Mouse (Mus musculus) frontal cortex, postnatal 36 days (tissue): ENCODE data around the gene Slc43a3.
"Not testable (repeated sequence)": the region's sequence is repeated elsewhere in the genome, so short reads cannot be mapped to it uniquely, and the experiment has no call there.

Experiments
- DNase-seq, 2 experiments: peaks; one replicate each; pipeline ENCODE4 v3.0.0; 2022; ENCODE audit warnings: low spot score in 2 of 2

The Slc43a3 gene

DNA sequence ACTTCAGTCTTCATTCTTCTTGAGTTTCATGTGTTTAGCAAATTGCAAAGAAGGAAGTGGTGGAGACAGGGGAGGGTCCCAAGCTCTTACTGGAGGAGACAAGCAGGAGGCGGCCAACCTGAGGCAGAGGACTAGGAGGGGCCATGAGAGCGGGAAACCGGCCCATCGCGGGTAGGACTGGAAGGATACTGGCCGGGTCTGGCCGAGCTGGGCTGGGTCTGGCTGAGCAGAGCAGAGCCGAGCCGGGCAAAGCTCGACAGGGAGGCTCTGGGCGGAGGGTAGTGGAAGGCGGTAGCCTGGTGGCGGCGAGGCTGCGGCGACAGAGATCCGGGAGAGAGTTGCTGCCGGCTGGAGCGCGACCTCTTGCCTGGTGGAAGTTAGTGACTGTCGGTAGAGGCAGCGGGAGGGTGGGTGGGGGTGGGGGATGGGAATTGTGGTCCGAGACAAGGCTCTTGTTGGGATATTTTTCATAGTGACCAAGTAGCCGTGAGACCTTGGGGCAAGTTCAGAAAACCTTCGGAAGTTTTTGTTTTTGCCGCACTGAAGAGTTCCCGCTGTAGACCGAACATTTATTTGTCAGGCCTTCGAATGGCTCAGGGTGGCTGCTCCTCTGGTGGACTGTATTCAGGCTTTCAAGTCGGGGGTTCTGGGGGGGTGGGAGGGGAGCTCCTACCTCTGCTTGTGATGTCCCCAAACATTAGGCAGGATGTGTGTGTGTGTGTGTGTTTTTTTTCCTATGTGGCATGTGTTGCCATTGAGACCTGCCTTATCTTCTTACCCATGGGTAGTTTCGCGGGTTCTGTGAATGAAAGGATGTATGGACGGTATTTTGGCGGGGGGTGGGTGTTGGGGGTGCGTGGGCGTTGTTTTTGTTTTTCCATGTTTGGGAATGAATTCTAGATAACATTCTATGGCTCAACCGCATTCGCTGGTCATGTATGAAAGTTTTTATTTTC is at the start of gene Slc43a3:
Gene Slc43a3, plus strand, starts transcription at position 106 of the 956 bp plus-strand sequence.
- no peak for DNase-seq

DNA sequence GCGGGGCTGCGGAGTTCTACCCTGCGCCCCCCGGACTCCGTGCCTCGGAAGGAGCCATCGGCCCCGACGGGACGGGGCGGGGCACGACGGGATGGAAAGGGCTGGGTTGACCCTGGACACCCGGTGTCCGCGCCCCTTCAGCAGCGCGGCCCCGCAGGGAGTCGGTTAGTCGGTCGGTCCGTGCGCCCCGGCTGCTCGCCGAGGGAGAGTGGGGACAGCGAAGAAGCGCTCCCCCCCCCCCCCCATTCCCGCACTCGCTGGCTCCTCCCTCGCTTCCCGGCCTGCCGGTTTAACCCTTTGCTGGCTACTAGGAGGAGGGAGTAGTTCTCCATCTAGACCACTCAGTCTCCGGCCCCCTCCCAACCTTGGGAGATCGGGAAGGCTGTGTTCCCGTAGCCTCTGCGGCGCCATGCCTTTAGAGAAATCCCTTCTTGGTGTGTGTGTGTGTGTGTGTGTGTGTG is 49.5 kb upstream of the Slc43a3 start:
- DNase-seq: peak in 1 of 2 experiments; percentile 47

DNA sequence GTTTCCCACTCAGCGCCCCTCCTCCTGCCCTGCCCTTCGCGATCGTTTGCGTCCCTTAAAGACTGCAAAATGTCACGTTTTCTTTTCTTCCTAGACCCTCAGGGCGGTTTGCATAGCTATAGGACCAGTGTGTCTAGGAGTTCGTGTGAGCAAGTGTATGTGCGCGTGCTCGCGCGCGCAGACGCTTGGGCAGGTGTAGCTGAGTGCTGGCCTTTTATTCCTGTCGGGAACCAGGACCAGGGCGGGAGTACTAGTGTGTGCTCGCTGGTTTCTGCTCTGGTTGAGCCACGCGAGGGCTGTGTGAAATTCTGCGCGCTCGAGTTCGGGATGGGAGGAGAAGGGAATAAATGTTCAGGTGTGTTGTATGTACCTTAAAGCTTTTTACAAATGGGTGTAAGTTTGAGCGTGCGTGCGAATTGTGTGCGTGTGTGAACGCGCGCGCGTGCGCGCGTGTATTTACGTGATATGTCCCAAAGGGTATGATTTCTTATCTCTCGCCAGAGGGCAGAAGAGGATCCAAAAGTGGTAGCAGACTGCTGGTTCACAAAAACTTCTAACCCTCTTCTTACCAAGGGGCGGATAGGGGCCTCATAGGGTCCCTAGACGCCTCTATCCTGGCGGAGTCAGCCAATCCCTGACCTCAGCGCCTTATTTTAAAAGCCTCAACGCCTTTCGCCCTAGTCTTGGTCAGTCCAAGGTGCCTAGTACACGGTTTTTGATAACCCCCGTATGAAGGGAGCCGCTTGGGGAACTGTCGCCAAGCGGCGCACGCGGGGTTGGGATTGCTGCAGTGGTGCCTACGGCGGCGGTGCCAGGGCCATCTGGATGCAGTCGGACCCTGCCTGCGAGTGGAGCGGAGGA is 48.7 kb upstream of the Slc43a3 start:
- DNase-seq: peak in 1 of 2 experiments; percentile 72

DNA sequence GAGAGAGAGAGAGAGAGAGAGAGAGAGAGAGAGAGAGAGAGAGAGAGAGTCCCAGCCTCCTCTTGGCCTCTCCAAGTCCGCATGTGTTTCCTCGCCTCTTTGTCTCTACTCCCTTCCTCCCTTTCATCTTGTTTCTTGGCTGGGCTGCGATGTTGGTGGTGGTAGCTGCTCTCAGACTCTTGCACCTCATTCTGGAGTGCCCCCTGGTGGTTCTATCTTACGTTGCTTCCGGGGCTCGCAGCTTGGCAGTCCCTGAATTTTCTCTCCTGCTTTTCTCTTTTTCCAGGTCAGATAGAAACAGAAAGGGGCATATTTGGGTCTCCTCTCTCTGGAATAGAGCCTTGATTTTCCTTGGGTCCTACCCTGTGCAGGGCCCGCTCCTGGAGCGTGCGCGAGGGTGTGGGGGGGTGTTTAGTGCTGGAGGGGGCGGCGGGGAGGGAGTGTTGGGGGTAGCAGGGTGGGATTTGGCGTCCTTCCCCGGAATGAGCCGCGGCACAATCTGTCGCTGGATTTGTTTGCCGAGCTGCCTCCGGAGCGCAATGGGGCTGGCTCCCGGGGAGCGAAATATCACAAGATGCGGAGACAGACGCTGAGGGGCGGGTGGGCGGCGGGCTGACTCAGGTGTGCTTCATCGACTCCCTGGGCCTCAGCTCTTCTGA is 47.6 kb upstream of the Slc43a3 start:
- peak in 1 of 2 experiments; percentile 83 for DNase-seq

DNA sequence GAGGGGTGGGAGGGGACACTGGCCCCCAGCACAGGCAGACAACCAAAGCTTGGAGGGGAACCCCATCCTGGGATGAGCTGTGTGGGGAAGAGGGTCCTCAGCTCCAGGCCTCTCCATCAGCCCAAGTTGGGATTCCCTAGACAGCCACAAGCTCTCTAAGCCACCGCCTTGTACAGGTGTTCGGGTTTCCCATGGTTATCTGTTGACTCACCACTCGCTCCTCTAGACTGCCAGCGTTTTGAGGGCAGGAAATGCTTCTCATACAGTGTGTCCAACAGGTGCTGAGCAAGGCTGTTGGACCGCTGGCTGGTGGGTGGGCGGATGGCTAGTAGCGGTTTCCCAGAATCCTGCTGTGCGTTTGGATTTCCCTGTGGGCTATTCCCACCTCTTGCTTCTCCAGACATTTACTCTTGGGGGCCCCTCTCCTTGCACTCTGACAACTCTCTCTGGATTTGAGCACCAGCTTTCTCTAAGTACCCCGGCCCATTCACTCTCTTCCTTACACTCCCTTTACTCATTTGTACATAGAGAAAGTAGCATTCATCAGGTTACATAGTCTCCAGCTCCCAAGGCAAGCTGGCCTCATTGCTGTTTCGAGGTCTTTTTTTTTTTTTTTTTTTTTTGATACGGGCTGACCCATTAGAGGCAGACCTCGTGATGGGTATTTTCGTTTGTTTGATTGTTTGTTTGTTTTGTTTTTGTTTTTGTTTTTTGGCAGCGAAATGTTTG is 46.9 kb upstream of the Slc43a3 start:
- peak; percentile 30 to 35 for DNase-seq

DNA sequence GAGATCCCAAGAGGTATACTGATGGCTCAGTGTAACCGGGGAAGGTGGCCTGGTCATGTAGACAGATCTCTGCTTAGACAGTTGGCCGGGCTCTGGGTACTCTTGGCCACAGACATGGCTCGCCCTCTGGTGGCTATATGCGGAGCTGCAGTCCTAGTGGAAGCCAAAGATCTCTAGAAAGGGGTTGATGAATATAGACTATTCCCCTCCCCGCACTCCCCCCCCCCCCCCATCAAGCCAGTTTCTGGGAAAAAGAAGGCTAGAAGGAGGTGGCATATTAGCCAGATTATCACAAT is 46.4 kb upstream of the Slc43a3 start:
- peak; percentile 75 to 86 for DNase-seq

DNA sequence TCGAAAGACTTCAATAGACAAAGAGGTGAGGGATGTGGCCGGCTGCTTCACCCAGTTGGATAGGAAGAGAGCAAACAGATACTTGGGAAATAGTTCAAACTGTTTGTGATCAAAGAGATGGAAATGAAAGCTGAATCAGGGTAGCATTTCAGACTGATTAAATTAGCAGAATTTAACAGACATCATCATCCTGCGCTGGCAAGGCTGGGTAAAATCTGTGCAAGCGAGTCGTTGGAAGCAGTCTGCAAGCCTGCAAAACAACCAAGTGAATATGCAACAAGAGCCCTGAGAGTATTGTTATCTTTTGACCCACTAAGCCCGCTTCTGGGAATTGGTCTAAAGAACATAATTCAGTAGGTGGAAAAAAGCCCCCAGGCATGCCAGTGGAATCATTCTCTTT is 43.0 kb upstream of the Slc43a3 start:
- no peak for DNase-seq

DNA sequence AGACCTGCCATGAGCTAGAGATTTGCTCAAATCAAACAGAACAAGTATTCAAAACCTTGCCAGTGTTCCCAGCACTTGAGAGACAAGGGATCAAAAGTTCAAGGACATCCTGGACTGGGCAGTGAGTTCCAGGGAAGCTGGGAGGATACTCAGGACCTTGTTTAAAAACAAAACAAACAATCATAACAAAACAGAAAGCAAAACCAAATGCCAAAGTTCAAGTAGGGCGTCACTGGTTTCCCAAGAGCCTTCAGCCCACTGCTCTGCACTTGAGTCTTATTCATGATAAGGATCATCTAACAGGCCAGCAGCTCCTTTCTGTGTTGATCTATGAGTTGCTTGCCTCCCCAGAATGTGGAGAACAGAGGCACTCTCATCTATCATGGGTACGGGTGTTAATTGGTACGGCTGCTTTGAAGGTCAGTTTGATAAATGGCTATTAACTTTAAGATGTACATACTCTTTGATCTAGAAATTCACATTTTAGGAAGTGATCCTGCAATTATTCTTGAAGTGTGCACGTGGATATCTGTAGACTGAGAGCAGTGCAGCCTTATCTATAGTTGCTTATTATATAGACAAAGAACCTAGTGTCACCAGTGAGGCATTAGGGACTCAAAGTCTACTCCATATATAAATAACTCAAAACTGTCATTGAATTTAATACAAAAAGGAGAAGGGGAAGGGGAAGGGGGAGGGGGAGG is 40.7 kb upstream of the Slc43a3 start:
- no peak for DNase-seq

DNA sequence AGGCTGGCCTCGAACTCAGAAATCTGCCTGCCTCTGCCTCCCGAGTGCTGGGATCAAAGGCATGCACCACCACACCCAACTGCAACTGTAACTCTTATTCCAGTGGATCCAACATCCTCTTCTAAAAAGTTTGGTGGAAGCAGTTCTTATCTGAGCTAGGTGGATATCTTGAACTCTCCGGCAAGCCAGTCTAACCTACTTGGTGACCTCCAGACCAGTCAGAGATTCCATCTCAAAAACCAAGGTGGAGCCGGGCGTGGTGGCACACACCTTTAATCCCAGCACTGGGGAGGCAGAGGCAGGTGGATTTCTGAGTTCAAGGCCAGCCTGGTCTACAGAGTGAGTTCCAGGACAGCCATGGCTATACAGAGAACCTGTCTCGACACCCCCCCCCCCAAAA is 39.7 kb upstream of the Slc43a3 start:
- not testable (repeated sequence) for DNase-seq

DNA sequence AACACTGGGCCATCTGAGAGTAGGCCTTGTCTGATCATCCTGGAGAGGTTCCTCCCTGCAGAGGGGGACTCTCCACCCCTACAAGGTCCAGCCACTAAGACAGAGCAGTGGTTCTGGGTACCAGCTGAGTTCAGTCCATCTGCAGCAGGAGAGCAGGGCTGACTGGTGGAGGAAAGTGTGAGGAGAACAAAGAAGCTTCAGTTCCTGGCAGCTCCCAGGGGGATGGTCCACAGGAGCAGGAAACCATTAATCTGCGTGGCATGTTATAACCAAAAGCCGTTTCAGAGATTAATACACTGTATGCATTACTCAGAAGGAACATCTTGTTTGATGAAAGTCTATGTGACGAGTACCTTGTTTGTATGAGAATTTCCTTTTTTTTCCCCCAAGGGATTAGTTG is 23.7 kb upstream of the Slc43a3 start:
- no peak for DNase-seq

DNA sequence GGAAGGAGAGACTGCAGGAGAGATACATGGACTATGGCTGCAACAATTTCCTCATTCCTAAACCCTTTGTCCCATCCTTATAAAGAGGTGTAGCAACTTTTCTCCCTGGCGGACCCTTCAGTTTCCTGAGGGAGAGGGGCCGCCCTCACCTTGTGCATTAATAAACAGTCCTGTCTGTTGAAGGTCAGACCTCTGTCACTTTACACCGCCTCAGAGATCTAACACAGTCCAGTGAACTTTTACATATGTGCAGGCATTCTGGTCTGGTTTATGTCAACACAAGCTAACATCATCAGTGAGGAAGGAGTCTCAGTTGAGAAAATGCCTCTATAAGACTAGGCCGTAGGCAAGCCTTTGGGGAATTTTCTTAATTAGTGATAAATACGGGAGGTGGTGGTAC is 22.5 kb upstream of the Slc43a3 start:
- DNase-seq: no peak

DNA sequence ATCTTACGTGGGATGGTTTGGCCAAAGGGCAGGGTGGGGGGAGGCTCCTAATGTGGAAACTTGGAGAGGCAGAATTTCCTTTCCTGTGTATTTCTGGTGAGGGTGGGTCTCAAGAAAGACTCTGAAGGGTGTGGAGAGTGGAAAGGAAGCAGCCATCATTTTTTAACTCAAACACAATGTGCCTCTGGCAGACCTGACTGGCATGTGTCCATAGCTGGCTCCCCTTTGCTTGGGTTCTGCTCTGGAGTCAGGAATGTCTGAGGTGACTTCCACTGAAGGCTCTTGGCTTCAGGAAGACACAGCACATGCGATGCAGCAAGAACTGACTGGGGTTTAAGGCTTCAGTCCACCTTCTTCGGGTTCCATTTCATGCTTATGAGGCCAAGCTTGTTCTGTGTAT is 21.0 kb upstream of the Slc43a3 start:
- no peak for DNase-seq

DNA sequence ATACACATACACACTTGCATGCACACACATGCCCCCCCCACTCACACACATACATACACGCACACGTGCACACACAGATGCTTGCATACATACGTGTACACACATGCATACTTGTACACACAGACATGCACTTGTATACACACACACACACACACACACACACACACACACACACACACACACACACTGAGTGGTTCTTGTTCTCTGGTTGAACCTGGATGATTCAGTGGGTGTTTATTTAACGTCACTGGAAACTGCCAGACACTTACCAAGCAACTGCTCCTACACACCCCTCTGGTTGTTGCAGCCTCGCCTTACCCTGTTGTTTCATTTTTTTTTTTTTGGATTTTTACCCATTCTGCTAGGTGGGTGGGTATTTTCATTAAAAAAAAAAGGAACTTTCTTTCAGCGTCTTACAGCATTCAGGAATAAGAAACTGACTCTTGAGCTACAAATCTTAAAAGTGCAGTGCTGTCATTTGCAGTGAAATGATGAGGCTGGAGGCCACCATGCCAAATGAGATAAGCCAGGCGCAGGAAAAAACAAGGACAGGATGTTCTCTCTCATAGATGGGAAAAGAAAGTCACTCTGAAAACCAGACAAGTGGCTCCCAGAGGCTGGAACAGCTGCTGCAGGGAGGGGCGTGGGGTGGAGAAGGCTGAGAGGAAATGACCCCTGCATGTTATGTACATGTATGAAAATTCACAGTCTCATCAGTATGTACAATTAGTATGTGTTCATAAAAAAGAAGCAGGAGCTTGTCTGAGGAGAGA is 19.6 kb upstream of the Slc43a3 start:
- DNase-seq: no peak

DNA sequence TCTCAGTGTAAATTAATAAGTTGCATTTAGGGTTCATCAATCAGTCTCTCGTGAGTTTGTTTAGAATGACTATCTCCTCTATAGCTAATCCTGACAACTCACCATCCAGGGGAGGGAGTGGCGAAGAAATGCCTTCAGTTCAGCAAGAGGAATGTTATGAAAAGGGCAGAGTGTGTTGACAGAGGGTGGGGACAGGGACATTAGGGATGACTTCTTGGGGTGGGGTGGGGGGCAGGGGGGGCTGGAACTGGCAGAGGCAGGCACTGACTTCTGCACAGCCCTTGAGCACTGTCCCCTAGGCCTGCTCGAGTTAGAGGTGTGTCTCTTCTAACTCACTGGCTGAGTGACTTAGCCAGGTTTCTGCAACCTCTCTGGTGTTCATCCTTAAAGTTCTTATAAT is 18.2 kb upstream of the Slc43a3 start:
- DNase-seq: no peak

DNA sequence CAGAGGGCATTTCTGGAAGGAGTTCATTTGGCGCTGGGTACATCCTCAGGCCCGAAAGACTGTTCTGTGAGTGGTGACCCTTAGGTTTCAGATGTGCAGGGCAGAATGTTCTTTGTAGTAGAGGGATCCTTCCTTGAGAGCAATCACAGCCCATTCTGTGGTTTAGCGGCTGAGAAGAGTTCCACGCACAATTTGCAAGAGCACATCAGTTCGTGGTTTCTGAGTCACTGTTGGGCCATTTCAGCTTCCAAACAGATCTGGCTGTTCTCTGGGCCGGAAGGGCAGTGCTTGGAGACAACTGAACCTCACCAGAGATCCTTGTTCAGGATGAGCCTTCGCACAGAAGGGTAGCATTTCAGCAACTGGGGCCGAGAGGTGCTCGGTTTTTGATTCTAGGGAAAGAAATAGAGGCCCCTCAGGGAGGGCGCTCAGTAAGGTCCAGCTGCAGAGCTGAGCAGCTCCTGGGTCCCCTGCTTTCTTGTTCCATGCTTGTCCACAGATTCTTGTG is 16.7 kb upstream of the Slc43a3 start:
- no peak for DNase-seq

DNA sequence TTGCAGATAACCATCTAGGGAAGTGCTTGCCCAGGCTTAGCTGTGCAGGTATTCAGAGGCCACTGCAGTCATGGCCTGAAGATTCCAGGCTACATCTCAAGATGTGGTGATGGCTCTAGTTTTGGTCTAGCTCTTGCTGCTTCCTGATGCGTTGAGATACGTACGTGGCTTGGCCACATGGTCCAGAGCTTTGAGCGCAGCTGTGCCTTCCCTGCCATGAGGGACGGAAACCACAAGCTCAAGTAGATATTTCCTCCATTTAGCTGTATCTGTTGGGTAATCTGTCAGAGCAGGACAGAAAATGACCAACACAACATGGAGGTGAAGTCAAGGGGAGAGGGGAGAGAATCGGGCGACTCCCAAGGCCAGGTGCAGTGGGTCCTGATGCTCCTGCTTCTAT is 6.2 kb upstream of the Slc43a3 start:
- DNase-seq: no peak

DNA sequence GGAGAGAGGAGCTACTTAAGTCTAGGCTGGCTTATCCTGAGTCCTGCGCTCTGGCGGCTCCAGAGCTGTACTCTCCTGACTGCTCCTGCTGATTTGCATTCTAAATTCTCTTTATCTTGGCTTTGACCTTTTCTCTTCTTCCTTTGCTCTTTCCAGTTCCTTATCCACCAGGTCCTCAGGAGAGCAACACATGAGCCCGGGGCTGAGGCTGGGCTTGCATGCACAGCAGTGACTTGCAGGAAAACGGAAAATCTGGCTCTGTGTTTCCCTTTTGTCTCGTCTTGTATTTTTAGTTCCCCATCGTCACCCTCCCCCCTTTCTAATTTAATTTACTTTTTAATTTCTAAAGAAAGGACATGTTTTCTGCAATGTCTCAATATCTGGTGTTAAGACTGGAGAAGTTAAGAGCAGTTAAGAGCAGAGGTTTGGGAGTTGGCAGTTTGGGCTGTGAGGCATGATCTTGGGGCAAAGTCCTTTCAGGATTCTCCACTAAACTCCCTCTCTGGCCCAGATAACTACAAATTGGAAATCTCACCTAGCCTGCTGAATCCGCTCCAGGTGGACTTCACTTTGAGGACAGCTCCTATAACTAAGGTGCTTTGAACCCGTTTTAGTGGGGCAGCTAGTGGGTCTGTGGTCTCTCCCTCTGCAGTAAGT is 2.3 kb upstream of the Slc43a3 start:
- DNase-seq: no peak

DNA sequence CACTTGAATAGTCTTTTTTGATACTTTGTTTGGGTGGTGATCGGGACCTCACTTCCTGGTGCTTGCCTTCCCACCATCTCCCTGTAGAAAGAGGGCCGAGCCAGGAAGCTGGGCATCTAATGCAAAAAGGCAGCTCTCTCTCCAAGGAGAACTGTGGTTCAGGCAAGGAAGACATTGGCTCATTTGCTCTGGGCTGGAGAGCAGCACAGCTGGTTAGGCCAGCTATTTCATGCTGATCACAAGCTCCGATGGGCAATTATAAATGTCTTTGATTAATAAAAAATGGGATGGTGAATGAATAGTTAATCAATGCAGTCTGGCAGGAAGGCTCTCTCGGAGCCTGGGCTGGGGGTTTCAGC is 1.8 kb upstream of the Slc43a3 start:
- DNase-seq: no peak

DNA sequence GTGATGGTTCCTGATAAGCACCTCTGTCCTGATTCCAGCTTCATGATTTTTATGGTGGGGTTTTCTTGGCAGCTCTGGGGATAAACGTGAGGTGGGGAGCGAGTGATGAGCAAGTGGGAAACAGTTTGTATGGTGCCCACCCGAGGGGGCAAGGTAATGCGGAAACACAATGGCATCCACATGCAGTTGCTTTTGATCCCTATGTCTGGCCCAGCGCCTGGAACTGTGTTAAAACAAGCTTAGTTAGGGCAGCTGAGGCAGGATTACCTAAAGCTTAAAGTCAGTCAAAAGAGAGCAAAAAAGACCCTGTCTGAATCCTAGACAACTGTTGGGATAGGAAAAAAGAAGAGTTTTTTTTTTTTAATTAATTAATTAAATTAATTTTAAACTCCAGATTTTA is 1.3 kb upstream of the Slc43a3 start:
- DNase-seq: no peak
